Mouse (Mus musculus): Measurements from ENCODE around the gene Hivep3.

GRCm38 (mm10) chr4:120141810-120142209, 408.2 kb downstream of the Hivep3 start:
- TF ChIP-seq CTCF (IDR thresholded peaks at IDR 0.05; ENCODE audit: borderline replicate concordance, extremely low read depth, insufficient read depth, insufficient read length), result no peak
- TF ChIP-seq POLR2A (IDR thresholded peaks at IDR 0.05; ENCODE audit: borderline replicate concordance, extremely low read depth, insufficient read depth, insufficient read length, poor library complexity, severe bottlenecking), result no peak
